Mouse (Mus musculus) ES-Bruce4 (cell line): Measurements from ENCODE around the gene Gm973.

Experiments
- CTCF ChIP-seq: IDR thresholded peaks from one replicate; pipeline ENCODE4 v1.8.1; 2011; ENCODE audit warnings: low read depth, low read length
- POLR2A ChIP-seq: IDR thresholded peaks from one replicate; pipeline ENCODE4 v1.8.1; 2011; ENCODE audit warnings: low read length; ENCODE audit not compliant: insufficient read depth

- TF ChIP-seq POLR2A (no peak), CTCF (no peak)
These were observed 47.5 kb downstream of the Gm973 start for GRCm38 (mm10) chr1:59563581-59563980.
